Mouse (Mus musculus): Measurements from ENCODE around the gene Ctbp2.

Ctbp2 gene

DNA sequence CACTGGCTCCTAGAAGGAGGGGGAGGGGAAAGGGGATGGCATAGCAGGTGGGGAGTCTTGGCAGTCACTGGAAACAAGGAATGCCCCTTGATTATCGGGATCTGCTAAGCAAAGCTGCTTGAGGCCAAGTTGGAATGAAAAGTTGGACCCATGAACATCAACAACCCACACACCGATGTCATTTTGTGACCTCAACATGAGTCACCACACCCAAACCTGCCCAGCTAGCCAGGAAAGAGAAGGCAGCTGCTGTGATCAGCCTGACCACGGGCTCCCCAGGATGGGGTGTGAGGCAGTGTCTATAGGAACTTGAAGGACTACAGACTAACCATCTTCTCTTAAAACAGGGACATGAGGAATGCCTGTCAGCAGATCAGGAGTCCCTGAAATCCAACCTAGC, 38.7 kb downstream of the Ctbp2 start:
- no peak for DNase-seq (ENCODE audit: low spot score)

DNA sequence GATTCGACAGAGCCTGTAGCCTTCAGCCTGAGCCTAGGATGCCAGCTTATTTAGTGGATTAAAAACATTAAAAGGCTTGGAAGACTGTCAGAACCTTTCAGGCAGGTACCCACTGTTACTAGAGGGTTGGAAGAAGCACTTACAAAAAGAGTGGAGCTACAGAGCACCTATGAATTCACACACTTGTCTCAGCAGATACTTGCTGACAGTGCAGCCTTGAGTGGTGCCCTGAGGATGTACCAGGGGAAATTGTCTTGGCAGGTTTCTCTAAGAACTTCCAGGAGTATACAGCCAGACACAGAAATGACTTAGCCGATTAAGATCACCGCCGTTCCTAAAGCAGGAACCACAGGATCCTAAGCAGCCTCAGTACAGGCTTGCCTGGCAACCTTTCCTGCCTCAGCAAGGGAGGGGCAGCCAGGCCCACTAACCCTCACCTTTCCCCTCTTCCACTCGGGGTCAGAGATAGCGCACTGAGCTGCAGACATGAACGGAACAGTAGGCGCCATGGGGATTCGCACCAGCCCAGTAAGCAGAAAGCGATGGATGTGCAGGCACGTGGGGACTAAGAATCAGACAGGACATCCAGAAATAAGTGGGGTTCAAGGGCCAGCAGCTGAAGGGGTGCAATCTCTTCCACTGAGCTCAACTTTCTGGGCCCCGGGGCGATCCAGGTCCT, 40.1 kb downstream of the Ctbp2 start:
- no peak for DNase-seq (ENCODE audit: low spot score)

DNA sequence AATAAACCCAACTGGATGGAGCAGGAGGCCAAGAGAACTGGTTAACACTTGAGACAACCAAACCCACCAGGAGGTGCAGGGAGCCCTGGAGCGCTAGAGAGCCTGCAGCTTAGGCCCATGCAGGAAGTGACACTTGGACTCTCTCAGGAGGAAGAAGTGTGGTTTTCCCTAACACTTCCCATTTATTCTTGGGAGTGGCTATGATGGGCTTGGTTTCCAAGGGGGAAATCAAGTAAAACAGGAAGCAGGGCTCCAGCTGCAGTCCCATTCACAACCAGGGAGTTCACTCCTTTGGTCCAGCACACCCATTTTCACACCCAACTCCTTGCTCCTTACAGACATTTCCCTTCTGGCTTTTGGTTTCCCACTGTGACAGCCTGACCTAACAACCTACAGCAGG, 45.2 kb downstream of the Ctbp2 start:
- DNase-seq (ENCODE audit: low spot score) = no peak

DNA sequence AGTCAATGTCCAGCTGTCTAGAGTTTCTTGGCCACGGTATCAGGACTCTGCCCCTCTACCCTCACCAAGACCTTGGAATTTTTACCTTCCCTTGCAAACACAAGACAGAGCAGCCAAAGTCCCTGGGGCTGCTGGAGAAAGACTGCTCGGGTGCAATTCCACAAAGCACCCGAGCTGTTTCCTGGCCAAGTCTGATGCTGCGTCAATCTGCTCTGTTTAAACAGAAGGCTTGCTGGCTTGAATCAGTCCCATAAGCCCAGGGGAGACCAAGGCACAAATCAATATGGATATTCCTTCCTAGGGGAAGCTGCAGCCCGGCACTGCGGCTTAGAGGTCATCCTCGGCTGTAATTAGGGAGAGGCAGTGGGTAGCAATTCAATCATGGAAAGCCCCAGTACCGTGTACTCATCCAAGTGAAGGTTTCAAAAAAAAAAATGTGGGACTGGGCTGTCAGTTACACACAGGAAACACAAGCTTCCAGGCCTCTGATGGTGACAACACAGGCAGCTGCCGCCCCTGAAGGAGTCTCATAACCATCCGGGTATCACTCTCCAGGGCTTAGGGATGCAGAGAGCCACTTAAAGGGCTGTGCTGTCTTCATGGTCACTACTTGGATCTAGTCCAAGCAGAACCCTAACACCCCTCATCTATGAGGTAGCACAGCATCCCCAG, 49.6 kb downstream of the Ctbp2 start:
- DNase-seq (ENCODE audit: low spot score) = no peak

DNA sequence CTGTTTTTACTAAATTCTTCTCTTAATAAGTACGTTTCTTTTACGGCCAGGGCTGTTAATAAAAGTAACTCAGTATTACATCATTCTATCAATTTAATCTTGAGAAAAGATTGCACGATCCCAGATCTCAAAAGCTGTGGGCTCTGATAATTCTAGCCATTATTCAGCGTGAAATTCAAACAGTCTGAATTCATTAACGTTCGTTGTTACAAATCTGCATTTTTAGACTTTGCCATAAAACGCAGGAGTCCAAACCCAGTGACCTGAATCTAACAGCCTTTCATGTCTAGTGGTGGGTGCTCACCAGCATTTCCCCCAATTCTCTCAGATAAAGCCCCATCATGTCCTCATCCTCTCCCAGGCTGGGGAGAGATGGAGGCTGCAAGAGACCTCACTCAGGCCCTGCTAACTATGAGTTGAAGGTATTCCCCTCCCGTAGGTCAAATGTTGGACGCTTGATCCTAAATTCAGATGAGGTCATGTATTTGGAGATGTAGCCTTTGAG, 51.0 kb downstream of the Ctbp2 start:
- DNase-seq (ENCODE audit: low spot score) = no peak

DNA sequence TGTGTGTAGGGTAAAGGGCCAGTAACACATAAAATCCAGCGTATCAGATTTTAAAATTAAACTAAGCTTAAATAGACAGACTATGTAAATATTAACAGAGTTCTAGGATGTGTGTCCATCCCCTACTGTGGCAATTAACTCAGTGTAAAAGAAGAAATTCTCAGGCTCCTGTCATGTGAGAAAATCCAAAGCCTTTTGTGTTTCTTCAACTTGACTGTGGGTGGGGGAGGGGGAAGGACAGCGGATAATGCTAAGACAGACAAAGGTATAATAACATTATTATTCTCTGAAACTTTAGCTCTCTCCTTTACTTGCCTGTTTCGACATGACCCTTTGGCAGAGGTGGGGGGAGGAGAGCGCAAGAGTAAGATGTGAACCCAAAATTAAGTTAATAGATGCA, 51.6 kb downstream of the Ctbp2 start:
- DNase-seq (ENCODE audit: low spot score) = no peak

DNA sequence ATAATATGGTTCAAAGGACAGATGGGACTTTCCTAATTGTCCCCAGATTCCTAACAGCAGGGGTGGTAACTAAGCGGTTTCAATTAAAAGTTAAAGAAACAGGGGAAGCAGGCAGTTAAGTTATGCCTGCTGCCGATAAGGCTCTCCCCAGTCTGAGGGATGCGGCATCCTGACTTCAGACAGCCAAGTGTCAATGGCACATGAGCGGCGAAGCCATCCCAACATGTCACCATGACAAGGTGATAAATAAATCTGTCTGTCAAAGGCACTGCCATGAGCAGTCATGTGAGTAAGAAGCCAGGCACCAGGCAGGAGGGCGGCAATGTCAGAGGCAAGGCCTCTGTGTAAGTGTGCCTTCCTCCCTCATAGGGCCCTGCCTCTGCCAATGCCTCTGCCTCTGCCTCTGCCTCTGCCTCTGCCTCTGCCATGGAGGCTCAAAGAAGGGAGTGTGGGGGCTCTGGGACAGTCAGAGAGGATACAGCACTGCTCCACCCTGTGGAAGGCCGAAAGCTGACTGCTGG, 56.8 kb downstream of the Ctbp2 start:
- DNase-seq (ENCODE audit: low spot score) = no peak

DNA sequence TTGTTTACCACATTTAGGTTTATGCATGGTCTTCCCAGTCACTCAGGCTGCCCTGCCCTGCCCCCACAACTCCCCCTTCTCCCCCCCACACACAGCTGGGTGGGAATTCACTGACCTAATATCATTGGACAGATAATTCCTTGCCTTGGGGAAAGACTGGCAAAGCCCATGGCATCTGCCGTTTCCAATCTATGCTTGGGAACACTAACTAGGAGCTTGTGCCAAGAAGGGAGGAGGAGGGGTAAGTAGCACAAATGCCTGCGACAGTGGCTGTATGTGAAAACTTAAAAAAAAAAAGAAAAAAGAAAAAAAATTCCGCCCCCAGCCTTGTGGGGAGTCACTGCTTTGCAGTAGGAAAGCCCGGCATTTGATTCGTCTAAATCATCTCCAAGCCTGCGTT, 57.4 kb downstream of the Ctbp2 start:
- no peak for DNase-seq (ENCODE audit: low spot score)

DNA sequence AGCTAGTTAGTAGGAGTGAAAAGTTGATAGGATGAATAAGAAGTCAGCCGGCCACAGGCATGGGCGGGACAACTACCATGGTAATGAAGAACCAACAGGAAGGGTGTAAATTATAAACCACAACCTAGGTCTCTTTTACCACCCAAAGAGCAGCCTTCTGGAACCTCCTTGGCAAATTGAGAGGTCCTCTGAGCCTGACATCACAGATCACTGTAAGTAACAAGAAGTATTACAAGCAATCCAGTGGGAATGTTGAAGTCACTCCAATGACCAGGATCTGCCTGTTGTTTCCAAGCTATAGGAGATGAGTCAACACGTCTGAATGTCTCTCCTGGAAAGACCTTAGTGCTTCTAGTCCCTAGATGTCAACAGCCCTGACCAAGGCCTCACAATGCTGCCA, 62.1 kb downstream of the Ctbp2 start:
- no peak for DNase-seq (ENCODE audit: low spot score)

DNA sequence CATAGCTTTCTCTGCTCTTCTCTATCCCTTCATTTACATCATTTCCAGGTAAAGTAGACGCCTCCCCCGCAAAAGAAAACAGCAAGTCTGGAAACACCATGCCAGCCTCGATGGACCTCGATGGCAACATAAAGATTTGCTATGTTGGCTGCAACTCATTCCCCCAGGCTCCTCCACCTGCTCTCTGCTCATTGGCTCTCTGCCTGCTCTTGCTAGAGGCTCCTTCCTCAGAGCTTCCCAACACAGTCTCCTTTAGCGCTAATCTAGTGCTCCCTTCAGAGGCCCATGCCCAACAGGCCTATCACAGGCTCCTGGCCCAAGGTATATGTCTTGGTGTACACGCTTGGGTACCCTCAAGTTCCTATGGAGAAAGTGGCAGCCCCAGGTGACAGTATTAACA, 64.0 kb downstream of the Ctbp2 start:
- DNase-seq (ENCODE audit: low spot score) = no peak

DNA sequence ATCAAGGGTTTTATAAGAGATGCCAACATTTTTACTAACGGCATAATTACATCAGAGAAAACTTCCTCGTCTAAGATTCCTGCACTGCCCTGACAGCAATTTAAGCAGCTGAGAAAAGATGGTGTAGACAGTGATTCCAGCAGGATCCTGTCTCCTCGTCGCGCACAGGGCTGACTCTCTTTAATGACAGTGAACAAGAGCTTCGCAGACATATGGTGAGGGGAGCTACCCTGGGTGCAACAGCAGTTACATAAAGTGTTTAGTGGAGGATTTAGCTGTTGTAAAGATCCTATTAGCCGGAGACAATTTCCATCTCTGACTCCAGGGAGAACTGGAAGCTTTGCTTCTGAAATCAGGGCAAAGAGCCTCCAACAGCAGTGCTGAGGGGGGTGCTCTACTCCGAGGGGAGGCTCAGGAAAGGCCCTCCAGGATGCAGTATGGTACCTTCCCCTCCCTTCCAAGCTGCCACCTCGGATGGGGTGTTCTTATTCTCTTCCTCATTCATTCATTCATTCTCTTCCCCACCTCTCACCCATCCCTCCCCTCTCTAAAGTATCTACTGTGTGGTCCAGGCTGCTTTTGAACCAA, 64.5 kb downstream of the Ctbp2 start:
- no peak for DNase-seq (ENCODE audit: low spot score)

DNA sequence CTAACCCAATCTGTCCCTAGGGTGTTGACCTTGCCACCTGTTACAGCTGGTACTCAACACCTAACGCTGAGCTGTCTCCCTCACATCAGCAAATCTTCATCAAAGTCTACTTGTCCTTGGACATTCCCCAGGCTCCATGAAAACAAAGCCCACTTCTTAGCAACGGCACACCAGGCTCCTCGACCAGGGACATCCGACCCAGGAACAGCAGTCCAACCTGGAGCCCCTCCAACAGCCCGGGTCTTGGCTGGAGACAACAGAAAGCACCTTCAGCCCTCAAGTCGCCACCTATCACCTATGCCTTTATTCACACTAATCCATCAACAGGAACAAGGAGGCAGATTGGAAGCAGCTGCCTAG, 65.0 kb downstream of the Ctbp2 start:
- DNase-seq (ENCODE audit: low spot score) = no peak

DNA sequence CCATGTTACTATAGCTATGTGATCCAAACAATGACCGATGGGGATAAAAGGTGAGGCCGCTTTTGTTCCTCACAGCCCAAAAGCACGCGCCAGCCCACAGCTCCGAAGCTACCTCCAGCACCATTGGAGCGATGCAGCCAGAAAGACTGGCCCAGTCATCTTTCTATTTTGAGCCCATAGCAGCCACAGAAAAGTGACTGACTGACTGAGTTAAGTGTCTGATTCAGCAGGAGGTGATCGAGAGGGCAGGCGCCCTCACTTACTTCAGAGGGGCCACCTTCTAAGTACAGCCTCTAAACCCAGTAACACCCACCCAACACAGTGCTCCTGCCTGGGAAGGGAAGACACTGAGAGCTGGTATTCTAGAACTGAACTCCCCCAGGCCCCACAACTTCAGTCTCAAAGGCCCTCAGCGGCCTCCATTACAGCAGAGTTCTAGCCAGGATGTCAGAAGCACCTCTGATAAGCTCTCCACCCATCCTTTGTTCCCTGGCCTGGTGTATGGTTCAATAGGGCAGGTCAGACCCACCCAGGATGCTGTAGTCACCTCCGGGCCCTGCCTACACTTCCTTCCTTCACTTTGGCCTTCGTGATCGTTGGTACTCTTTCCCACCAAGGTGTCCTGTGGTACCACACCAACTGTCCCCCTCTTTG, 65.5 kb downstream of the Ctbp2 start:
- DNase-seq (ENCODE audit: low spot score) = no peak

DNA sequence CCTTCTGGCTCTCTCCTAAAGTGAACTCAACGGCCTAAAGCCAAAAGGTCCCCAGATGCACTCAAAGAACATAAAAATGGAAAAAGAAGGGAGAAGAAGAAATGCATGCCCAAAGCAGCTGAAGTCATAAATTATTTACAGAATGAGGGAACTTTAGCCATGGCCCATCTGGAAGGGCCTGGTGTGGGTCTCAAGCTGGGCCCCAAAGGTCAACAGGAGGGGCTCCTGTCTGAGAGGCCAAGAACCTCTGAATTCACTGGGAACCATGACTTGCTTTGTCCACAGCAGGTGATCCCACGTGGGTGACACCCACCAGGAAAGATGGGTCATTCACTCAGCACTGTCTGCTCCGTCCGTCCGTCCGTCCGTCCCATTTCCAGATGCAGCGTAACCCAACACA, 67.2 kb downstream of the Ctbp2 start:
- DNase-seq (ENCODE audit: low spot score) = no peak

DNA sequence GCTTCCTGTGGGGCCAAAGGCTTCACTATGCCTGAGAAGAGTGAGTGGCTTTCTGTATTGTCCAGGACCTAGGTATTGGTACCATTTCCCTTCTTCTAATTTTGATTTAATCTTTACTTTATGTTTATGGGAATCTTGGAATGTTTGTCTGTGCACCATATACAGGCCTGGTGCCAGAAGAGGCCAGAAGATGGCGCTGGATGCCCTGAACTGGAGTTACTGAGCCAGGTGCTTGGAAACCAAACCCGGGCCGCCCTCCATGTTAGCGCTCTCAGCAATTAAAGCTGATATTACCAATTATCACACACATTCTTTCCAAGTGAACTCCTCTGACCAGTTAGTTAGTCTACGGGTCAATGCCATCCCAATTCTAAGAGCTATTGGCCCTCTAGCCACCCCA, 69.7 kb downstream of the Ctbp2 start:
- no peak for DNase-seq (ENCODE audit: low spot score)

DNA sequence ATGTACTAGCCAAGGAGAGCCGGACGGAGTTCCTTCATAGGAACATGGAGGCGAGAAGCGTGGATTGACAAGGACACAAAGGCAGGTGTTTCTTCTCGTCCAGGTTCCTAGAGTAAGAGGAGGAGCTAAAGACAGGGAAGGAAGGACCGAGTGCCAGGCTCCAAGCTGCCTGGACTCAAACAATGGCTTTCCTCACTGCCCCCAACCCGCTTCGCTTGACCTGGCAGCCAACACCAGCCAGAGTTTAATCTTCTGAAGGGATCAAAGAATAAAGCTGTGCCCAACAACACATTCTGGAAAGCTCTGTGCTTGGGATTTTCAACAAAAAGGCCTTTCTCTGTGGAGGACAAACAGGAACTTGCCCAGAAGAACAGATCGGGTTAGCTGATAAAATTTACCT, 70.4 kb downstream of the Ctbp2 start:
- no peak for DNase-seq (ENCODE audit: low spot score)

DNA sequence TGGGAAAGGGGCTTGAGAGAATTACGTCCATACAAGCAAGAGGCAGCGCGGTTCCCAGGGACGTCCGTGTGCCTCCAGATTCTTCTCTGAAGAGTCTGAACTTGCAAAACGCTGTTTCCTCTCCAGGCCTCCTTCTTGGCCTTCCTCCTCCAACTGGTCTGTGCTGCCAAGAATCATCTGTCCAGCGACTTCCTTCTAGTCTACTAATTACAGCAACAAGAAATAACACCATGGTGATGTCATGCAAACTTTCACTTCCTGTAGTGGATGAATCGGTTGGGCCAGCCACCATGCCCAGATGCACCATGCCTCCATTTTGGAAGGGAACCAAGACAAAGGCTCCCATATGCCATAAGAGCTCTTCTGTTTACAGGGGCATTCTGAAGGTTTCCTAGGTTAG, 71.3 kb downstream of the Ctbp2 start:
- DNase-seq (ENCODE audit: low spot score) = no peak

DNA sequence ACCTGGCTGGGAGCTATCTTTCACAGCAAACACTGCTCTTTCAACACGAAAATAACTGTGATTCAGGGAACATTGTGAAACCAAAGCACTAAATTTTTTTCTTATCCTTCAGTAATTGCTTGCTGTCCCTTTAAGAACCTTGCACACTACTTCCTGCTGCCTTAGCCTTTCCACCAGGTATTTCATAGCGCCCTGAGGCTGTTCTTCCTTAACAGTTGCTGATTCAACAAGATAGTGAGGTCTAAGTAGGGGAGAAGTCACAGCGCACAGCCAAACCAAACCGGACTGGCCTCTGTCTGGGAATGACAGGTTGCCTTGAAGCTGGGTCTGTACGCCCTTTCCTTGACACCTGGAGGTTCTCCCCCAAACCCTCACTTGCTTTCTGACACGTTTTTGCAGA, 73.5 kb downstream of the Ctbp2 start:
- DNase-seq (ENCODE audit: low spot score) = no peak

DNA sequence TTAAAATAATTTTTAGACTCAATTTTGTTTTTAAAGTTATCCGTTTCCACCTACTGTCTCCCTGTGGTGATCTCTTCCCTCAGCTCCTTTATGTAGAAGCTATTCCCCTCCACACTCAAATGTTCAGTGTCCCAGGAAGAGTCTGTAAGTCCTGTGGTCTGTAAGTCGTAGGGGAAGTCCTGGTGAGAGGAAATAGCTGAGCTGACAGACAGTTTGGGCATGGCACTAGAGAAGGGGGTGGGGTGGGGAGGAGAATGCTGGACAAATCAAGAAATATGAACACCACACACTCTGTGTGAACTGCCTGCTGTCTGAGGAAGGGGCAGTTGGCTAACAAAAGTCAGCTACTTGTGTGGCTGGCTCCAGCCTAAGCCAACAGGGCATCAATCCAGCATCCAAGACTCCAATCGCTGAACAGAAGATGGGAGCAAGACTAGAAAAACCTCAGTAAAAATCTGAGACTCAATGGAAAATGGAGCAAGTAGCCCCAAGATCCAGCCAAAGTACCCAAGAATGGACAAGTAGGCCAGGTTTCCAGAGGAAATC, 76.0 kb downstream of the Ctbp2 start:
- DNase-seq (ENCODE audit: low spot score) = no peak

DNA sequence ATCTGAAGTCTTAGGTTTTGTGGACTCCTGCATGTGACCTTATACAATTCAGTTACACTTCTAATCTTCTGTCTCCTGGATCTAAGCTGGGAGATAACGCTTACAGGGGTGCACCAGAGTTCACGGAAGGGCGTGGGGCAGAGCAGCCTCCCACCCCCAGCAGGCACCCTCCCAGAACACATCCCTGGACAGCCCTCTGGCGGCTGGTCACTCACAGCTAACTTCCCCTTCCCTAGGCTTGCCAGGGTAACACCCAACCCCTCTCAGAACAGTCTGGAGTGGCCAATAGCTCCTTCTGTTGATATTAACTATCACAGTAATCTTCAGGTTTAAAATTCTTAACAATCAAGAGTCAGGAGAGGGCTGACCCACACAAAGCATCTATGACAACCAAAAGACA, 76.9 kb downstream of the Ctbp2 start:
- DNase-seq (ENCODE audit: low spot score) = no peak

DNA sequence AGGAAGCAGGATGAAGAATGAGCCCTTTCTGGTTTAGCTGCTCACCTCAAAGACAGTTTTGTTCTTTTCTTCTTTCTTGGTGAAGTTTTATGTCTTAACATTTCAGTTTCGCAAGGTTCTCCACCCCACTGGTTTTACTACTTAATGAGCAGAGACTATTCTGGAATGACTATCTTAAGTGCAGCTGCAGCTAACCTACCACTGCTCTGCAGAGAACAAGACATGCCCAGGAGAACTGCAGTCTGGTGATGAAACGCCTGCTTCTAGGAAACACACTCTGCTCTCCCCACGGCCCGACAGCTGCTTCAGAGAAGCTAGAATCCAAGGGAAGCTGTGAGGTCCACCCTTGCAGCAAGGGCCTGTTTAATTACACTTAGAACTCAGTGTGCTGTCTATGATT, 79.4 kb downstream of the Ctbp2 start:
- no peak for DNase-seq (ENCODE audit: low spot score)

DNA sequence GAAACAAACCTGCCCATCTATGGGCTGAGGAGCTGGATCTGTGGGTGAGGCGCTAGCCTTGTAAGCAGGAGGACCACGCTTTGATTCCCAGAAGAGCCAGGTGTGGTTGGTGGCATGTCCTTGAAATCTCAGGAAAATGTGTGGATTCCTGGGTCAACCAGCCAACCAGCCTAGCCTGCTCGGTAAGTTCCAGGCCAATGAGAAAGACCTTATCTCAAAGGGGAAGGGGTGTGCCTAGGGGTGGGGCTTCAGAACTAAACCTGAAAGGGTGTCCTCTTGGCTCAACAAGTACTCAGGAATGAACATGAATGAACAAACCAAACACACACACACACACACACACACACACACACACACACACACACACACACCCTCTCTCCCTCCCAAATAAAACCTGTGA, 82.4 kb downstream of the Ctbp2 start:
- no peak for DNase-seq (ENCODE audit: low spot score)
